Mouse (Mus musculus) heart, adult 8-10 months (tissue): ENCODE results near the gene Tbc1d10a. TPM values are rescaled to one million over a fixed set of nuclear protein-coding genes. Genes with fewer than 3 reads are reported as not detected.

Source experiments
- microRNA-seq: library from miRNA; unstranded; fragments of <30 nt; microRNA quantifications from one replicate; pipeline ENCODE4 v1.2.0, GENCODE M21; 2022
- total RNA-seq, 4 experiments: library from RNA; stranded (reverse); gene quantifications; 2 replicates each; pipeline ENCODE4 v1.2.4; 2022

Tbc1d10a gene
- total RNA-seq, 4 experiments from 2014 or later: 7.6 to 9.2 (median 8.2) TPM

Small RNA genes within 50 kb of the gene (microRNA-seq; reads per million reads assigned to microRNA genes)
- not detected for gene Mir3060

Other genes with a start within 250 kb of the Tbc1d10a start
- 10 to 100 TPM; 25.1 to 30.5 (median 27.3) TPM for gene Pes1, start 222.8 kb upstream of the Tbc1d10a start, total RNA-seq
- not detected for gene 4930556J24Rik, start 210.0 kb upstream of the Tbc1d10a start, total RNA-seq
- gene Gal3st1, start 203.2 kb upstream of the Tbc1d10a start, total RNA-seq: under 1 TPM in 1 of 4 experiments, not detected in 3; 0.27 TPM
- gene Sec14l4, start 155.3 kb upstream of the Tbc1d10a start, total RNA-seq: under 1 TPM in 3 of 4 experiments, not detected in 1; 0.16 to 0.65 (median 0.20) TPM
- 1 to 10 TPM in 1 of 4 experiments, not detected in 3; 1.6 TPM for gene Sec14l3, start 121.9 kb upstream of the Tbc1d10a start, total RNA-seq
- 100 to 1,000 TPM; 128 to 167 (median 148) TPM for gene Mtfp1, start 91.3 kb upstream of the Tbc1d10a start, total RNA-seq
- gene Sec14l2, start 63.4 kb upstream of the Tbc1d10a start, total RNA-seq: under 1 TPM; 0.41 to 0.82 (median 0.60) TPM
- 10 to 100 TPM in 3 of 4 experiments, 1 to 10 TPM in 1; 10.0 to 14.2 (median 11.2) TPM for gene Rnf215, start 51.6 kb upstream of the Tbc1d10a start, total RNA-seq
- 1 to 10 TPM; 3.0 to 4.2 (median 3.6) TPM for gene Ccdc157, start 26.5 kb upstream of the Tbc1d10a start, total RNA-seq
- 10 to 100 TPM; 25.8 to 34.5 (median 30.4) TPM for gene Sf3a1, start 26.4 kb upstream of the Tbc1d10a start, total RNA-seq
- 1 to 10 TPM; 3.5 to 6.9 (median 4.8) TPM for gene Castor1, start 31.4 kb downstream of the Tbc1d10a start, total RNA-seq
- 1 to 10 TPM in 1 of 4 experiments, not detected in 3; 1.6 TPM for gene Osm, start 49.6 kb downstream of the Tbc1d10a start, total RNA-seq
- 1 to 10 TPM in 1 of 4 experiments, under 1 TPM in 3; 0.19 to 1.3 (median 0.38) TPM for gene Lif, start 70.8 kb downstream of the Tbc1d10a start, total RNA-seq